Mouse (Mus musculus): ENCODE measurements around the gene Prl3c1.
"Not testable (repeated sequence)": the region's sequence is repeated elsewhere in the genome, so short reads cannot be mapped to it uniquely, and the experiment has no call there.

Prl3c1 gene

DNA sequence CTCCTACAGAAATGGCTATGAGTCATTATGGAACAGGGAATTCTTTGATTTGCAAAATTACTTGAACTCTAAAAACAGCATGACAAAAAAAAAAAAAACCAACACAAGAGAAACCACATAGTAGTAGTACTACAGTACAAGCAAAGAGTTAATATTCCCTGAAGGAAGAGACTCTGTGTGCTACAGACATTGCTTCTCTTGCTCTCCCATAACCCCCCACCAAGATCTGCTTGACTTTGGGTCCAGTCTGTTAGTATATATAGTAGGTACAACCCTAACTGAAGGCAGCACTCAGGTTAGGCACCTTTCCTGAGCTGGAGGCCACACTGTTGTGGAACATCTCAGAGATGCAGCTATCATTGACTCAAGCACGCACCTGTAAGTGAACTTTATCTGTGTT is at the start of gene Prl3c1:
TSS of gene Prl3c1 (plus strand) at position 301 of the 400 bp plus-strand sequence.
- DNase-seq (ENCODE audit: low spot score in 2 of 2), result no peak

DNA sequence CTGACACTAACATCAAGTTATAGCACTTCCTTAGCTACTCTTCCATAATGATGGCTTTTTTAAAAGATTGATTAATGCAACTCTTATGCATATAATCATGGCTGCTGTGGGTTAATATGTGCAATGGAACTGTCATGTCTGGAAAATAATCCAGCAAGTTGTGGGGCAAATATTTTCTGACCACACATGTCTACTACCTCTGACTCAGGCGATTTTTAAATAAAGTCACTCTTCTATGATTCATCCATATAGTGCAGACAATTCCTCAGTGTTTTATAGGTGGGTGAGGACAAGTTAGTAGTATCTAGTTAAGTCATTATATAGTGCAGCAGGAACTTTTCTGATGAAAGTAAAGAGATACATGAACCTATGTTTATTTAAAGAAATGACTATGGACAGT is 48.2 kb upstream of the Prl3c1 start:
- no peak for DNase-seq (ENCODE audit: low spot score in 2 of 2)

DNA sequence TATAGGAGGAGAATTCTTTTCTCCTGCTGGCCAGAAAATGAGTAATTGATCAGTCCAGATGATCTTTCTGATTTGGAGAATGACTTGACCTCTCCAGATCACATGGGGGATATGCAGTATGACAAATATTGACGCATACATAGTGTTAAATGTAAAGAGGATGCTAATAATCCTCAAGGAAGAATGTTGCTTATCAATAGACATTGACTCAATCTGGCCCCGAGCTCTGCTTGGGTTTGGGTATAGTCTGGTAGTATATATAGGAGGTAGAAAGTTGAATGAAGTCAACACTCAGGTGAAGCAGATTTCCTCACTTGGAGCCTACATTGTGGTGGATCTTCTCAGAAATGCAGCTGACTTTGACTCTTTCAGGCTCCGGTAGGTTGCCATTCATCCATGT is 40.0 kb upstream of the Prl3c1 start, which contains the start of gene Prl3d3:
TSS of gene Prl3d3 (plus strand) at position 301 of the 400 bp plus-strand sequence.
- not testable (repeated sequence) for DNase-seq (ENCODE audit: low spot score in 2 of 2)

DNA sequence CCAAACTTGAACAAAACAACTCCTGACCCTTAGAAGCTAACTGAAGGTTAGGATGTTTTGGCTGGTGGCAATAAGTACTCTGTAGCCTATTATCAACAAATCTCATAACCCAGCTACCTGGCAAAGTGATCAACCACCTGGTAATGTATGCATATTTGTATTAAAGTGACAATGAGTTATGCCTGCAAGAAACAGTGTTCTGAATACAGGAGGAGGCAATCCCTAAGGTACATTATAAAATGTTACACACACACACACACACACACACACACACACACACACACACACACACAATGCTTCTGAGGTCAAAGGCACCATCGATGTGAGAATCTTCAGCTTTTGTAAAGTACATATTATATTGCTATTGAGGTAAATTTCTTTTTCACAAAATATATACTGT is 45.1 kb downstream of the Prl3c1 start, which contains the start of gene Prl3b1:
TSS of gene Prl3b1 (plus strand) at position 301 of the 400 bp plus-strand sequence.
- DNase-seq (ENCODE audit: low spot score in 2 of 2), result no peak

Measured in frontal cortex, postnatal 36 days (tissue).